Mouse (Mus musculus) thymus, adult 18-20 months (tissue): ENCODE measurements at regions not wholly inside any gene's neighbourhood (a gene's known extent, or its start where the extent isn't known, plus 50 kb on each side); places are given as distances from the start of the nearest gene placed in this dataset.
"Not testable (repeated sequence)": the region's sequence is repeated elsewhere in the genome, so short reads cannot be mapped to it uniquely, and the experiment has no call there.

Experiments used
- DNase-seq, 2 experiments: peaks; one replicate each; pipeline ENCODE4 v3.0.0; 2022; ENCODE audit warnings: mixed read lengths in 2 of 2

- no peak for DNase-seq
Measured at GRCm38 (mm10) chr3:68795641-68796040, 73.7 kb upstream of the 1110032F04Rik start.

- not testable (repeated sequence) for DNase-seq
Measured at GRCm38 (mm10) chr3:68798408-68798807, 71.0 kb upstream of the 1110032F04Rik start.

GRCm38 (mm10) chr3:68808866-68809265 is 60.5 kb upstream of the 1110032F04Rik start:
- DNase-seq = no peak

GRCm38 (mm10) chr3:68813461-68813860 is 55.9 kb upstream of the 1110032F04Rik start:
- no peak for DNase-seq

- no peak for DNase-seq
Measured at GRCm38 (mm10) chr3:68814011-68814690, 55.2 kb upstream of the 1110032F04Rik start.

GRCm38 (mm10) chr3:68815621-68816020 is 53.8 kb upstream of the 1110032F04Rik start:
- no peak for DNase-seq

GRCm38 (mm10) chr3:68817321-68817720 is 52.1 kb upstream of the 1110032F04Rik start:
- no peak for DNase-seq
